Mouse (Mus musculus): ENCODE measurements at regions not wholly inside any gene's neighbourhood (a gene's known extent, or its start where the extent isn't known, plus 50 kb on each side); places are given as distances from the start of the nearest gene placed in this dataset.
"Not testable (repeated sequence)": the region's sequence is repeated elsewhere in the genome, so short reads cannot be mapped to it uniquely, and the experiment has no call there.

- no peak for DNase-seq
- H3K36me3 ChIP-seq (ENCODE audit: control insufficient read depth, insufficient read depth, low read length): no peaks in the 10 kb centered on the region
- no peak overlapping the region for H3K27ac ChIP-seq (ENCODE audit: control insufficient read depth, insufficient read depth, low read length)
- H3K4me3 ChIP-seq (ENCODE audit: control insufficient read depth, insufficient read depth, low read length): no peak overlapping the region
- WGBS: 92% methylated on average over 4 of the region's 4 CpGs
- no peaks in the 10 kb centered on the region for H3K4me1 ChIP-seq (replicated peaks; ENCODE audit: control insufficient read depth, insufficient read depth, low read length)
- no peaks in the 10 kb centered on the region for H3K27me3 ChIP-seq (ENCODE audit: control insufficient read depth, insufficient read depth, low read length)
- TF ChIP-seq POLR2A (IDR thresholded peaks at IDR 0.05; ENCODE audit: control insufficient read depth, extremely low read depth, insufficient read depth, low read length, poor library complexity): no peak
- TF ChIP-seq CTCF (IDR thresholded peaks at IDR 0.05; ENCODE audit: borderline replicate concordance, control insufficient read depth, extremely low read depth, insufficient read depth, low read length, poor library complexity): no peak
These were observed 153.8 kb downstream of the Gxylt1 start for GRCm38 (mm10) chr15:93121156-93121555.

GRCm38 (mm10) chr15:93117806-93118205 is 157.2 kb downstream of the Gxylt1 start:
- H3K27me3 ChIP-seq (ENCODE audit: control insufficient read depth, insufficient read depth, low read length); DNase-seq: not testable (repeated sequence)
- WGBS: 100% methylated on average over 2 of the region's 2 CpGs

DNA sequence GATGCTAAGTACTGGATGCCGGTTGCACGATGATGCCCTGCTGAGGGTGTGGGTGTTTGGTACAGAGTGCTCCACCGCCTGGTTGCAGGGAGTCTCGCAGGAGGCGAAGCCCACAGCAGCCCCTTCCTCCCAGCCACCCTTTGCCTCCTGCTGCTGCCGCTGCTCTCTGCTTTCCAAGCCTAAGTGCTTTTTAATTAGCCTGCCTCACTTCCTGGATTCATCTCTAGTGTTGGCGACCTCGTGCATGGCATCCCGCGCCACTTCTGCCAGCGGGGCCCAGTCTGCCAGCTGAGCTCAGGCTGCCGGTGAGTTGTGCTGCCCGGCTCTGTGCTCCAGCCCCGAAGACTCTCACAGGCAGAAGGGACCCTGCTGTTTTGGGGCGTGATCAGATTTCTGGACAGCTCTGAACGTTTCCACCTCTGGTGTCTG is 159.3 kb downstream of the Gxylt1 start:
- WGBS: 22% methylated on average over 16 of the region's 16 CpGs
- TF ChIP-seq CTCF (IDR thresholded peaks at IDR 0.05; ENCODE audit: borderline replicate concordance, control insufficient read depth, extremely low read depth, insufficient read depth, low read length, poor library complexity): no peak
- no peak for TF ChIP-seq POLR2A (IDR thresholded peaks at IDR 0.05; ENCODE audit: control insufficient read depth, extremely low read depth, insufficient read depth, low read length, poor library complexity)
- Histone ChIP-seq H3K36me3 (ENCODE audit: control insufficient read depth, insufficient read depth, low read length) (no peaks in the 10 kb centered on the region), H3K4me1 (replicated peaks; ENCODE audit: control insufficient read depth, insufficient read depth, low read length) (peaks cover 4% of the 10 kb centered on the region), H3K27ac (ENCODE audit: control insufficient read depth, insufficient read depth, low read length) (no peak overlapping the region), H3K4me3 (ENCODE audit: control insufficient read depth, insufficient read depth, low read length) (no peak overlapping the region), H3K27me3 (ENCODE audit: control insufficient read depth, insufficient read depth, low read length) (no peaks in the 10 kb centered on the region)
- peak; percentile 1 for DNase-seq

More at GRCm38 (mm10) chr15:93117806-93118205, 157.2 kb downstream of the Gxylt1 start:
- not testable (repeated sequence) for H3K4me3 ChIP-seq (ENCODE audit: control insufficient read depth, insufficient read depth, low read length); H3K36me3 ChIP-seq (ENCODE audit: control insufficient read depth, insufficient read depth, low read length); H3K4me1 ChIP-seq (replicated peaks; ENCODE audit: control insufficient read depth, insufficient read depth, low read length); H3K27ac ChIP-seq (ENCODE audit: control insufficient read depth, insufficient read depth, low read length)

GRCm38 (mm10) chr15:93104936-93105335 is 170.0 kb downstream of the Gxylt1 start:
- Histone ChIP-seq H3K27ac (ENCODE audit: control insufficient read depth, insufficient read depth, low read length) (no peak overlapping the region), H3K4me1 (replicated peaks; ENCODE audit: control insufficient read depth, insufficient read depth, low read length) (no peaks in the 10 kb centered on the region), H3K36me3 (ENCODE audit: control insufficient read depth, insufficient read depth, low read length) (no peaks in the 10 kb centered on the region), H3K4me3 (ENCODE audit: control insufficient read depth, insufficient read depth, low read length) (no peak overlapping the region), H3K27me3 (ENCODE audit: control insufficient read depth, insufficient read depth, low read length) (no peaks in the 10 kb centered on the region)
- WGBS: 98% methylated on average over 4 of the region's 4 CpGs
- TF ChIP-seq CTCF (IDR thresholded peaks at IDR 0.05; ENCODE audit: borderline replicate concordance, control insufficient read depth, extremely low read depth, insufficient read depth, low read length, poor library complexity) (no peak), POLR2A (IDR thresholded peaks at IDR 0.05; ENCODE audit: control insufficient read depth, extremely low read depth, insufficient read depth, low read length, poor library complexity) (no peak)
- no peak for DNase-seq

- WGBS: 92% methylated on average over 5 of the region's 5 CpGs
- no peak overlapping the region for H3K4me3 ChIP-seq (ENCODE audit: control insufficient read depth, insufficient read depth, low read length)
- DNase-seq: no peak
- H3K27ac ChIP-seq (ENCODE audit: control insufficient read depth, insufficient read depth, low read length): no peak overlapping the region
- no peak for TF ChIP-seq CTCF (IDR thresholded peaks at IDR 0.05; ENCODE audit: borderline replicate concordance, control insufficient read depth, extremely low read depth, insufficient read depth, low read length, poor library complexity)
- TF ChIP-seq POLR2A (IDR thresholded peaks at IDR 0.05; ENCODE audit: control insufficient read depth, extremely low read depth, insufficient read depth, low read length, poor library complexity): no peak
- no peaks in the 10 kb centered on the region for H3K4me1 ChIP-seq (replicated peaks; ENCODE audit: control insufficient read depth, insufficient read depth, low read length)
- no peaks in the 10 kb centered on the region for H3K27me3 ChIP-seq (ENCODE audit: control insufficient read depth, insufficient read depth, low read length)
- no peaks in the 10 kb centered on the region for H3K36me3 ChIP-seq (ENCODE audit: control insufficient read depth, insufficient read depth, low read length)
These were observed 171.6 kb downstream of the Gxylt1 start for GRCm38 (mm10) chr15:93103426-93103825.

GRCm38 (mm10) chr15:93101881-93102280 is 173.1 kb downstream of the Gxylt1 start:
- no peaks in the 10 kb centered on the region for H3K4me1 ChIP-seq (replicated peaks; ENCODE audit: control insufficient read depth, insufficient read depth, low read length)
- no peak overlapping the region for H3K4me3 ChIP-seq (ENCODE audit: control insufficient read depth, insufficient read depth, low read length)
- 95% methylated on average over 10 of the region's 10 CpGs for WGBS
- no peaks in the 10 kb centered on the region for H3K36me3 ChIP-seq (ENCODE audit: control insufficient read depth, insufficient read depth, low read length)
- H3K27me3 ChIP-seq (ENCODE audit: control insufficient read depth, insufficient read depth, low read length): no peaks in the 10 kb centered on the region
- no peak for DNase-seq
- H3K27ac ChIP-seq (ENCODE audit: control insufficient read depth, insufficient read depth, low read length): no peak overlapping the region
- TF ChIP-seq CTCF (IDR thresholded peaks at IDR 0.05; ENCODE audit: borderline replicate concordance, control insufficient read depth, extremely low read depth, insufficient read depth, low read length, poor library complexity) (no peak), POLR2A (IDR thresholded peaks at IDR 0.05; ENCODE audit: control insufficient read depth, extremely low read depth, insufficient read depth, low read length, poor library complexity) (no peak)

- H3K27ac ChIP-seq (ENCODE audit: control insufficient read depth, insufficient read depth, low read length): no peak overlapping the region
- H3K27me3 ChIP-seq (ENCODE audit: control insufficient read depth, insufficient read depth, low read length): no peaks in the 10 kb centered on the region
- TF ChIP-seq POLR2A (IDR thresholded peaks at IDR 0.05; ENCODE audit: control insufficient read depth, extremely low read depth, insufficient read depth, low read length, poor library complexity) (no peak), CTCF (IDR thresholded peaks at IDR 0.05; ENCODE audit: borderline replicate concordance, control insufficient read depth, extremely low read depth, insufficient read depth, low read length, poor library complexity) (no peak)
- H3K36me3 ChIP-seq (ENCODE audit: control insufficient read depth, insufficient read depth, low read length): no peaks in the 10 kb centered on the region
- DNase-seq: no peak
- H3K4me1 ChIP-seq (replicated peaks; ENCODE audit: control insufficient read depth, insufficient read depth, low read length): no peaks in the 10 kb centered on the region
- 96% methylated on average over 7 of the region's 7 CpGs for WGBS
- H3K4me3 ChIP-seq (ENCODE audit: control insufficient read depth, insufficient read depth, low read length): no peak overlapping the region
These were observed 174.1 kb downstream of the Gxylt1 start for GRCm38 (mm10) chr15:93100837-93101236.

All from thymus, adult 2 months (tissue).